Mouse (Mus musculus) myocyte (in vitro differentiated cells): Measurements from ENCODE around the gene Ruvbl1. TPM values are rescaled to one million over a fixed set of nuclear protein-coding genes. Genes with fewer than 3 reads are reported as not detected.

Experiments used
- H3K27me3 ChIP-seq: one replicate; pipeline ENCODE4 v1.6.1; 2011; ENCODE audit not compliant: control insufficient read depth, insufficient read depth, insufficient read length
- H3K36me3 ChIP-seq: one replicate; pipeline ENCODE4 v1.6.1; 2011; ENCODE audit not compliant: control insufficient read depth, insufficient read depth
- H3K4me2 ChIP-seq: one replicate; pipeline ENCODE4 v1.6.1; 2011; ENCODE audit warnings: low read depth, control low read depth
- H3K4me3 ChIP-seq: one replicate; pipeline ENCODE4 v1.5.1; 2011; ENCODE audit warnings: mild to moderate bottlenecking, control low read depth, moderate library complexity
- H3K79me2 ChIP-seq: one replicate; pipeline ENCODE4 v1.6.1; 2011; ENCODE audit not compliant: control insufficient read depth, insufficient read depth
- H3ac ChIP-seq: one replicate; pipeline ENCODE4 v1.6.1; 2011; ENCODE audit not compliant: control insufficient read depth, insufficient read length
- CEBPB ChIP-seq: IDR thresholded peaks from 2 replicates; pipeline ENCODE4 v1.6.1; 2011; ENCODE audit warnings: mild to moderate bottlenecking, moderate library complexity; ENCODE audit not compliant: poor library complexity, insufficient read depth, severe bottlenecking
- E2F4 ChIP-seq: IDR thresholded peaks from one replicate; pipeline ENCODE4 v1.6.1; 2011; ENCODE audit warnings: mild to moderate bottlenecking, control low read depth, moderate library complexity; ENCODE audit not compliant: insufficient read depth
- MAX ChIP-seq: IDR thresholded peaks from one replicate; pipeline ENCODE4 v1.6.1; 2011; ENCODE audit warnings: low read depth, mild to moderate bottlenecking, control low read depth
- MYOD1 ChIP-seq, 3 experiments: IDR thresholded peaks; one replicate each; pipeline ENCODE4 v1.6.1; 2011; ENCODE audit warnings: control low read depth in 2 of 3, low read depth in 2 of 3, mild to moderate bottlenecking in 2 of 3, moderate library complexity in 1 of 3; ENCODE audit not compliant: insufficient read length in 2 of 3, control insufficient read depth in 1 of 3
- MYOG ChIP-seq, 3 experiments: IDR thresholded peaks; one replicate each; pipeline ENCODE4 v1.6.1; 2011; ENCODE audit warnings: control low read depth in 2 of 3, low read depth in 2 of 3, mild to moderate bottlenecking in 2 of 3; ENCODE audit not compliant: insufficient read length in 2 of 3, control insufficient read depth in 1 of 3, insufficient read depth in 1 of 3
- POLR2A ChIP-seq: IDR thresholded peaks from one replicate; pipeline ENCODE4 v1.6.1; 2011; ENCODE audit warnings: low read depth, mild to moderate bottlenecking, control low read depth, moderate library complexity; ENCODE audit not compliant: insufficient read length
- POLR2AphosphoS2 ChIP-seq: IDR thresholded peaks from one replicate; pipeline ENCODE4 v1.6.1; 2011; ENCODE audit warnings: low read depth, control low read depth; ENCODE audit not compliant: insufficient read length
- REST ChIP-seq: IDR thresholded peaks from one replicate; pipeline ENCODE4 v1.6.1; 2011; ENCODE audit warnings: mild to moderate bottlenecking, control low read depth, moderate library complexity; ENCODE audit not compliant: insufficient read depth, insufficient read length
- SRF ChIP-seq: IDR thresholded peaks from one replicate; pipeline ENCODE4 v1.6.1; 2011; ENCODE audit warnings: low read depth; ENCODE audit not compliant: control insufficient read depth, insufficient read length
- TCF12 ChIP-seq: IDR thresholded peaks from one replicate; pipeline ENCODE4 v1.6.1; 2011; ENCODE audit warnings: mild to moderate bottlenecking, control low read depth; ENCODE audit not compliant: poor library complexity, insufficient read depth, severe bottlenecking
- TCF3 ChIP-seq: IDR thresholded peaks from one replicate; pipeline ENCODE4 v1.6.1; 2011; ENCODE audit warnings: low read depth, control low read depth; ENCODE audit not compliant: insufficient read length
- USF1 ChIP-seq: IDR thresholded peaks from one replicate; pipeline ENCODE4 v1.6.1; 2011; ENCODE audit warnings: low read depth, mild to moderate bottlenecking, control low read depth, moderate library complexity
- polyA plus RNA-seq: library from polyadenylated mRNA; unstranded; fragments of >200 nt; fragmentation: generic; extraction: Trizol; gene quantifications from one replicate; pipeline ENCODE4 v1.2.1, GENCODE M21; 2012; ENCODE audit warnings: missing spikeins

The Ruvbl1 gene
- polyA plus RNA-seq, 1 experiment = 58.6 TPM

DNA sequence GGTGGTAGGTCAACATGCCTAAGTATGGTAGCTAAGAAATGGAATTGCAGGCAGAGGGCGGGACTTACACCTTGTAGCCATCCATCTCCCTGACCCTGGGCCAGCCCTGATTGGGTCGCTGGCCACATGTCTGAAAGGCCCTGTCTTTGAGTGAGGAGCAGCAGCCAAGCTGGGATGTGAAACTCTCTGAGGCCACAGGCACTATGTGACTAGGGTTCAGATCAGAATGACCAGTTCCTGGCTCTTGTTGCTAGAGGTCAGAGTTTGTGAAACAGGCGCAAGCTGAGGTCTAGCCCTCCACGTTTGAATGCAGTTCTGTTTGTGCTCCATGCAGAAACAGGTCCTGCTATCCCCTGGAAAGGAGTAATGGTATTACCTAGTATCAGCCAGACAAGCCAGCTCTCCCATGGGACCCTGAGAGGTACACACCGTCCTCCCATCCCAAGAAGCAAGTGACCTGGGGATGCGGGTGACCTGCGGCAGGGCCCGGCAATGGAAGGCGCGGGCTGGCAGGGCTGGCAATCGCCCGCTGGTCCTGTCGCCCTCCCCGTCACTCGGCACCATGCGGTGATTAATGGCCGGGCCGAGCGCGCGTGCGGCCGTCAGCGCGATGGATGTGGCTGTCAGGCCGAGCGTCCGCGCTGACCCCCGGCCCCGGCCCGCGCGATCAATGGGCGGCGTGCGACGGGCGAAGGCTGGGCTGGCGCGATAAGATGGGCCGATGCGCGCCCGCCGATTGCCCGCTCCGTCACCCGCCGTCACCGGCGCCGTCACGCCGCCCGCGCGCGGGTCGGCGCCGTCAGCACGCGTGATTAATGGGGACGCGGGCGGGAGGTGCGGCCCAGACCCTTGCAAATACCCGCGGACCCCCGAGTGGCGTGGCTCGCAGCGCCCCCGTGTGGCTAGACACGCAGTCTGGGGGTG, 34.5 kb downstream of the Ruvbl1 start:
- Histone ChIP-seq H3K27me3 (no peaks in the 10 kb centered on the region), H3K4me3 (no peak overlapping the region), H3K4me2 (peak overlapping the region; percentile 55), H3ac (peak overlapping the region; percentile 26), H3K36me3 (no peaks in the 10 kb centered on the region), H3K79me2 (no peaks in the 10 kb centered on the region)
- TF ChIP-seq POLR2A = peak; percentile 21
- TF ChIP-seq MAX = no peak

DNA sequence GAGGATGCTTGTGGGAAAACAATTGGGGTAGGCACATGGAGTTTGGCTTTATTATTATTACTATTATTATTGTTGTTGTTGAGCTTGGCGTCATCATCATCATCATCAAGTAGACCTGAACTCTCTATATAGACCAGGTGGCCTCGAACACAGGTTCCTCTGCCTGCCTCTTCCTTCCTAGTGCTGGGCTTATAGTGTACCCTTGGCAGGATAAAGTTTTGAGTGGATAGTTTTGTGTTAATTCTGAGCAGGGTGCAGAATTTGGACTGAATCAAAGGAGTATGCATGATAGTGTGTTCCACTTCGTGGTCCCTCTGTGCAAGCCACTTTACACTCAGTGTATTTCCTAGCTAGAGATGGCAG, 35.2 kb downstream of the Ruvbl1 start:
- no peak overlapping the region for H3K4me3 ChIP-seq
- peak overlapping the region; percentile 55 for H3K4me2 ChIP-seq
- no peaks in the 10 kb centered on the region for H3K36me3 ChIP-seq
- peak overlapping the region; percentile 26 for H3ac ChIP-seq
- H3K79me2 ChIP-seq = no peaks in the 10 kb centered on the region
- H3K27me3 ChIP-seq = no peaks in the 10 kb centered on the region
- TF ChIP-seq POLR2AphosphoS2 = no peak
- no peak for TF ChIP-seq E2F4
- no peak for TF ChIP-seq SRF
- no peak for TF ChIP-seq MAX
- no peak for TF ChIP-seq POLR2A
- no peak for TF ChIP-seq CEBPB
- TF ChIP-seq MYOG (IDR thresholded peaks at IDR 0.05; ENCODE audit: control insufficient read depth in 1 of 3, insufficient read depth in 1 of 3, insufficient read length in 2 of 3, low read depth in 2 of 3) = no peak

DNA sequence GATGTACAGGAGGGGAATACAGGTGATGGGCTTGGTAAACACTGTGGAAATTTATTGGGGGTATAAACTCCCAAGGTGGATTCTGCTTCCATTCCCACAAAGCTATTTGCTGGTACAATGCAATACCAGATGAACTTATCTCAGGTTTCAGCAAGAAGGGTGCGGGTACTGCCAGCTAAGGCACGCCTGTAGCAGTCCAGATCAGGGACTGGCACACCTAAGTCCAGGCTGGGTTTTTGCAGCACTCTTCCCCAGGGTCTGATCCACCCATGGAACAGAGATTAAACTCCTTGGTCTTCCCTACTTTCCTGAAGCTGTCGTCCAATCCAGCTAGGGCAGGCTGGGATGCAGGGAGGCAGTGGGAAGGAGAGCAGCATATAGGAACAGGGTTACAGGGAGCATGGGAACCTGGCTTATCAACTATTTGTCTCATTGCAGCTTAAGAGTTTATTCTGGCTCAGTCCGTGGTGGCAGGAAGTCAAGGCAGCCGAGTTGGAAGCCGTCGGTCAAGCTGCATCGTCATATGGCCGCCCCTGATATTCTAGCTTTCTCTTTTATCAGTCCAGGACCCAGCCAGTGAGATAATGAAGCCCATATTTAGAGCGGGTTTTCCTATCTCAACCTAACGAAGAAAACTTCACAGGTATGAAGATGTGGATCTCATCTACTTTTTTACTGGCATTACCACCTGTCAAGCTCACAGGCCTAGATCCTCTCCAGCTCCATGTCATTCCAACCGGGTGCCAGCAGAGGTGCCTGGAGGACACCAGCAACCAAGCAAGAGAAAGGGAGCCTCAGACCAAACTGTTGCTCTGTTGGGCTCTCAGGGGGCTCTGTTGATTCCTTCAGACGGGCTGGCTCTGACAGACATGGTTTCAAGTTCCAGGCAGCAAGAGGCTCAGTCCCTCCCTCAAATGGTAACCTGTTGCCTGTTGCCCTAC, 37.1 kb downstream of the Ruvbl1 start:
- Histone ChIP-seq H3K79me2 (no peaks in the 10 kb centered on the region), H3K4me2 (no peak overlapping the region), H3K4me3 (no peak overlapping the region), H3ac (no peak overlapping the region), H3K27me3 (no peaks in the 10 kb centered on the region), H3K36me3 (peaks cover 6% of the 10 kb centered on the region)
- TF ChIP-seq MAX = no peak
- TF ChIP-seq POLR2AphosphoS2 = peak; percentile 49
- TF ChIP-seq MYOG (IDR thresholded peaks at IDR 0.05; ENCODE audit: control insufficient read depth in 1 of 3, insufficient read depth in 1 of 3, insufficient read length in 2 of 3, low read depth in 2 of 3) = no peak

DNA sequence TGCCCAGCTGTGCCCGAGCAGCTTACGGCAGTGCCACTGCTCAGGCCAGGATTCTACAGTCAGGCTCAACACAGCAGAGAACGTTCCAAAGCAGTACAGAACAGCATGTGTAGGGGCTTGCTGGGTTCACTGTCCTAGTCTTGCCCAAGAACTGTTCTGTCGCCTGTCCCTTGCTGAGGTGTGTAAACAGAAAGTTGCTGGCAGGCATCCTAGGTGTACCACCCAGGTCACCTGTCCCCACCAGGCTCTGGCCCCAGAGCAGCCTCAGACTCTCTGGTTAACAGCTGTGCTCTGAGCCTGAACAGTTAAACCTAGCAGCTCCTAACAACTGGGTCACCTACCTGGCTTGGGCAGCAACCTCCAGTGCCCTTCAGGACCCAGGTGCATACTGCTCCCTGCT, 37.8 kb downstream of the Ruvbl1 start:
- peaks cover 12% of the 10 kb centered on the region for H3K36me3 ChIP-seq
- H3K27me3 ChIP-seq = no peaks in the 10 kb centered on the region
- H3K4me3 ChIP-seq = no peak overlapping the region
- H3K79me2 ChIP-seq = no peaks in the 10 kb centered on the region
- no peak for TF ChIP-seq MYOD1 (IDR thresholded peaks at IDR 0.05; ENCODE audit: control insufficient read depth in 1 of 3, insufficient read length in 2 of 3, low read depth in 2 of 3)
- no peak overlapping the region for H3K4me2 ChIP-seq
- no peak overlapping the region for H3ac ChIP-seq

DNA sequence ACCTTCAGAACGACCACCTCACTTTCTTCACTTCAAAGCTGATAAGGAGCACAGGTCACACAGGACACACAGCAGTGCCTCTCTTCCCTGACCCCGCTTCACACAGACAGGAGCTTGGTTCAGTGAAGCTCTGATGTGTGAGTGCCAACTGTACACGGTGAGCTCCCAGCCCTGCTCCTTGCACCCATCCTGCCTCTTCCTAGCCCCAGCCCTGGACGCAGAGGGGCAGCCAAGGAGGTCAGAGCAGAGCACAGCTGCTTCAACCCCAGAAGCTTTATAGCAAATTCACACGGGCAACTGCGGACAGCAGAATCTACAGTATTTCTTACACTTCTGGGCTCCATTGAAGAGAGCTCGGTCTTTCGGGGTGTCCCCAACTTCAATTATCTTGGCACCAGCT, 48.8 kb downstream of the Ruvbl1 start:
- no peak overlapping the region for H3K4me3 ChIP-seq
- H3K36me3 ChIP-seq = peaks cover 58% of the 10 kb centered on the region
- no peaks in the 10 kb centered on the region for H3K27me3 ChIP-seq
- no peak overlapping the region for H3K4me2 ChIP-seq
- H3ac ChIP-seq = no peak overlapping the region
- TF ChIP-seq TCF3 (no peak), SRF (no peak), POLR2A (no peak), MYOD1 (IDR thresholded peaks at IDR 0.05; ENCODE audit: control insufficient read depth in 1 of 3, insufficient read length in 2 of 3, low read depth in 2 of 3) (no peak), CEBPB (no peak), E2F4 (no peak), REST (no peak), USF1 (no peak), POLR2AphosphoS2 (no peak), MAX (no peak), MYOG (IDR thresholded peaks at IDR 0.05; ENCODE audit: control insufficient read depth in 1 of 3, insufficient read depth in 1 of 3, insufficient read length in 2 of 3, low read depth in 2 of 3) (no peak), TCF12 (no peak)
- peaks cover 64% of the 10 kb centered on the region for H3K79me2 ChIP-seq
